Mouse (Mus musculus): Measurements from ENCODE around the gene Ski. TPM values are rescaled to one million over a fixed set of nuclear protein-coding genes. Genes with fewer than 3 reads are reported as not detected.

Ski gene
- polyA plus RNA-seq, 1 experiment from 2014 or later, result 16.6 TPM

- Histone ChIP-seq H3K9me3 (no peaks in the 10 kb centered on the region), H3K4me2 (peak overlapping the region; percentile 88), H3K27ac (no peak overlapping the region), H3K9ac (no peak overlapping the region), H3K4me3 (replicated peaks) (peak overlapping the region; percentile 79; the same call in 1 of the 2 replicates), H3K36me3 (no peaks in the 10 kb centered on the region), H3K4me1 (peaks cover 65% of the 10 kb centered on the region), H3K27me3 (replicated peaks) (no peaks in the 10 kb centered on the region)
- ATAC-seq (ENCODE audit: insufficient read depth, low FRiP score, low read depth), result no peak
- 81% methylated on average over 9 of the region's 9 CpGs for WGBS
Measured at GRCm38 (mm10) chr4:155218104-155218732, 4.2 kb downstream of the Ski start.

- Histone ChIP-seq H3K36me3 (no peaks in the 10 kb centered on the region), H3K27me3 (replicated peaks) (no peaks in the 10 kb centered on the region)
Measured at GRCm38 (mm10) chr4:155217241-155218103, 4.9 kb downstream of the Ski start.

DNA sequence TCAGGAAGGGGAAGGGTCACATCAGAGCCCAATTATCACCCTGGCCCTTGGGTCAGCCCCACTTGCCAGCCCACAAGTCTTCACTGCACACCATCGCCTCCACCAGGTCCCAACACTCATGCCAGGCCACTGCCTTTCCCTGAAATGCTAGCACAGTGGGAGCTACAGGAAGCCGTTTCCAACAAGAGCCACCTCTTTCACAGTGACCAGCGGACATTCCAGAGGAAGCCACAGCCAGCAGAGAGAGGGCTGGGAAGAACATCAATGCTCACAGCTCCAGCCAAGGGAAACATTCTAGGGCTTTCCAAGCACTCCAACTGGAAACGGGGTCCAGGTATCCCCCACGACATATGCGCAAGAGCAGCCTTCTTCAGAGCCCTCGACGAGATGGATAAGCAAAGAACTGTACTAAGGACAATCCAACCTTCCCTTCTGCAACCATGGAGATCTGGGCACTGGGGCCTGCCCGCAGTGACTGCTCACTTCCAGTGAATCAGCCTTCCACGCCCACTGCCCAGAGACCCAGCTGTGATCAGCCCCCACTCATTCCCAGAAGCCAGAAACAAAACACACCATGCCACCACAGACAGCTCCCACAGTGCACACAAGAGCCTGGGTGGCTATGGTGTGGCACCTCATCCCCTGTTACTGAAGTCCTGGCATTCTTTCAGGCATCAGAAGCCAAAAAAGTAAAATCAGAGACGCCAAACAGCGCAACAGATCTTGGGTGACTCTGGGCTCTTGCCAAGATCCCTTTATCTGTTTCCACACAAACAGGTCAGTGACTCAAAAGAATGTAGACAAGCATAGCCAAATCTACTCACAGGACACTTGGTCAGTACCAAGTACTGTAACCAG is 6.4 kb downstream of the Ski start:
- Histone ChIP-seq H3K27me3 (replicated peaks) (no peaks in the 10 kb centered on the region), H3K4me3 (replicated peaks) (no peak overlapping the region), H3K9me3 (no peaks in the 10 kb centered on the region), H3K4me2 (0 out of 2 replicates have a peak overlapping the region, but pooled peaks have one; percentile 0), H3K9ac (no peak overlapping the region), H3K36me3 (peaks cover under 1% of the 10 kb centered on the region; the same call in 1 of the 2 replicates), H3K4me1 (peaks cover 68% of the 10 kb centered on the region), H3K27ac (peak overlapping the region; percentile 1; the same call in 1 of the 2 replicates)
- no peak for ATAC-seq (ENCODE audit: insufficient read depth, low FRiP score, low read depth)
- 59% methylated on average over 12 of the region's 12 CpGs for WGBS

More at GRCm38 (mm10) chr4:155217241-155218103, 4.9 kb downstream of the Ski start:
- Histone ChIP-seq H3K4me1 (peaks cover 68% of the 10 kb centered on the region), H3K9ac (no peak overlapping the region), H3K4me2 (peak overlapping the region; percentile 88), H3K9me3 (no peaks in the 10 kb centered on the region), H3K4me3 (replicated peaks) (peak overlapping the region; percentile 8; the same call in 1 of the 2 replicates), H3K27ac (no peak overlapping the region)
- ATAC-seq (ENCODE audit: insufficient read depth, low FRiP score, low read depth), result no peak
- 37% methylated on average over 12 of the region's 12 CpGs for WGBS

- 51% methylated on average over 9 of the region's 9 CpGs for WGBS
- peaks cover 6% of the 10 kb centered on the region; the same call in 1 of the 2 replicates for H3K36me3 ChIP-seq
- no peaks in the 10 kb centered on the region for H3K27me3 ChIP-seq (replicated peaks)
- H3K27ac ChIP-seq, result no peak overlapping the region
- no peaks in the 10 kb centered on the region for H3K9me3 ChIP-seq
- ATAC-seq (ENCODE audit: insufficient read depth, low FRiP score, low read depth), result no peak
- no peak overlapping the region for H3K4me2 ChIP-seq
- no peak overlapping the region for H3K9ac ChIP-seq
- no peak overlapping the region for H3K4me3 ChIP-seq (replicated peaks)
- H3K4me1 ChIP-seq, result peaks cover 70% of the 10 kb centered on the region
Measured at GRCm38 (mm10) chr4:155215203-155215602, 7.2 kb downstream of the Ski start.

DNA sequence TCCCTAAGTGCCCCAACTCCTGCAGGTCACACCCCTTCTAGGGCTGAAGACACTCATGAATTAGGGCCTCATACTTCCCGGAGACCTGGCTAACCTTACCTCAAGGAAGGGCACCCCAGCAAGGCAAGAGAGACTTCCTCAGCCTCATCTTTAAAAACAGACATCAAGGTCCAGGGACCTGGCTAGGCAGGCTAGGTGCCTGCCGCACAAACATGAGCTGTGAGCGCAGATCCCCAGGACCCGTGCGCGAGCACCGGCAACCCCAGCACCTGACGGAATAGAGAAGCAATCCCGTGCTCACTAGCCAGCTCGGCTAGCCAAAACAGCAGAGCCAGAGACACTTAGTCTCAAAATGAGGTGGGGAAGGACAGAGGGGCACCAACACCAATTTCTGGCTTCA is 7.6 kb downstream of the Ski start:
- H3K27me3 ChIP-seq (replicated peaks), result no peaks in the 10 kb centered on the region
- WGBS, result 65% methylated on average over 10 of the region's 10 CpGs
- no peak overlapping the region for H3K4me3 ChIP-seq (replicated peaks)
- no peak overlapping the region for H3K9ac ChIP-seq
- no peak for ATAC-seq (ENCODE audit: insufficient read depth, low FRiP score, low read depth)
- H3K4me1 ChIP-seq, result peaks cover 71% of the 10 kb centered on the region
- H3K9me3 ChIP-seq, result no peaks in the 10 kb centered on the region
- peaks cover 6% of the 10 kb centered on the region; the same call in 1 of the 2 replicates for H3K36me3 ChIP-seq
- H3K4me2 ChIP-seq, result peak overlapping the region; percentile 11; the same call in 1 of the 2 replicates
- H3K27ac ChIP-seq, result no peak overlapping the region

DNA sequence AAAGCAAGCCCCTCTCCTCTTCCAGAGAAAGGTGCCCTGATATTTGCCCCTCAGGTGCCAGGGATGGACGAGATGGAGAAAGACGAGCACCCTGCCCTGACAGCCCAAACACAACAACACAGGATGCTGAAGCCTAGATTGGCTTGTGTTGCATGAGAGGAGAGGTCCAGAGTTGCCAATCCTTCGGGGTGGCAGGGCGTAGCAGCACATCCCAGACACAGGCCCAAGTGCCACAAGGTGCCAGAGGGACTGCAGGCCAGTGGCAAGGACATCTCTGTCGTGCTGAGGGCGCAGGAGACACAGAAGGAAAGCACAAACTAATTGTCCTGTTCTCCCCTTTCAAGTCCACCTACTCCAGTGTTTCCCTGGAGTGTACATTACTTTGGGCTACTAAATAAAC is 8.2 kb downstream of the Ski start:
- H3K9ac ChIP-seq, result no peak overlapping the region
- H3K9me3 ChIP-seq, result no peaks in the 10 kb centered on the region
- peaks cover 6% of the 10 kb centered on the region; the same call in 1 of the 2 replicates for H3K36me3 ChIP-seq
- H3K4me1 ChIP-seq, result peaks cover 71% of the 10 kb centered on the region
- no peaks in the 10 kb centered on the region for H3K27me3 ChIP-seq (replicated peaks)
- 69% methylated on average over 6 of the region's 6 CpGs for WGBS
- H3K27ac ChIP-seq, result no peak overlapping the region
- 0 out of 2 replicates have a peak overlapping the region, but pooled peaks have one; percentile 17 for H3K4me2 ChIP-seq
- no peak for ATAC-seq (ENCODE audit: insufficient read depth, low FRiP score, low read depth)
- no peak overlapping the region for H3K4me3 ChIP-seq (replicated peaks)

- no peaks in the 10 kb centered on the region for H3K27me3 ChIP-seq (replicated peaks)
- no peaks in the 10 kb centered on the region for H3K9me3 ChIP-seq
- WGBS, result 72% methylated on average over 6 of the region's 6 CpGs
- H3K4me1 ChIP-seq, result peaks cover 71% of the 10 kb centered on the region
- ATAC-seq (ENCODE audit: insufficient read depth, low FRiP score, low read depth), result no peak
- no peak overlapping the region for H3K4me3 ChIP-seq (replicated peaks)
- no peak overlapping the region for H3K27ac ChIP-seq
- peaks cover 6% of the 10 kb centered on the region; the same call in 1 of the 2 replicates for H3K36me3 ChIP-seq
- no peak overlapping the region for H3K9ac ChIP-seq
- H3K4me2 ChIP-seq, result peak overlapping the region; percentile 17; the same call in 1 of the 2 replicates
Measured at GRCm38 (mm10) chr4:155213752-155214054, 8.7 kb downstream of the Ski start.

- Histone ChIP-seq H3K9ac (no peak overlapping the region), H3K27ac (no peak overlapping the region), H3K4me2 (peak overlapping the region; percentile 17; the same call in 1 of the 2 replicates), H3K4me3 (replicated peaks) (no peak overlapping the region), H3K4me1 (peaks cover 71% of the 10 kb centered on the region), H3K36me3 (peaks cover 6% of the 10 kb centered on the region; the same call in 1 of the 2 replicates), H3K9me3 (no peaks in the 10 kb centered on the region), H3K27me3 (replicated peaks) (no peaks in the 10 kb centered on the region)
- ATAC-seq (ENCODE audit: insufficient read depth, low FRiP score, low read depth), result no peak
- 64% methylated on average over 9 of the region's 9 CpGs for WGBS
Measured at GRCm38 (mm10) chr4:155213052-155213751, 9.2 kb downstream of the Ski start.

DNA sequence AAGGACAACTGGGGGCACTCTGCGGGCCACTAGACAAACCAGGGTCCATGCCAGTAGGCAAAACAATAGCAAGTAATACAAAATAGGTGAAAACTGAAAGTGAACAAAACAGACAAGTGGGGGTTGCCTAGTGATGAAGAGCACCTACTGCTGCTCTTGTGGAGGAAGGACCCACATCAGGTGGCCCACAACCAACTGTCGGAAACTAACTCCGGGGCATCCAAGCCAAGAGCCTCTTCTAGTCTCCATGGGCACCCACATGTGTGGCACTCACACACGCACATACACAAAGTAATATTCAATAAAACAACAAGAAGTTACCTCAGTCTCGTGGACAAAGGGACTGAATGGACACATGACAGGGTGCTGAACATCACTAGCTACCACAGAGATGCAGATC is 12.9 kb downstream of the Ski start:
- Histone ChIP-seq H3K9ac (no peak overlapping the region), H3K4me2 (no peak overlapping the region), H3K36me3 (peaks cover 6% of the 10 kb centered on the region; the same call in 1 of the 2 replicates), H3K4me1 (peaks cover 64% of the 10 kb centered on the region), H3K9me3 (no peaks in the 10 kb centered on the region), H3K4me3 (replicated peaks) (no peak overlapping the region), H3K27me3 (replicated peaks) (no peaks in the 10 kb centered on the region), H3K27ac (no peak overlapping the region)
- 90% methylated on average over 5 of the region's 5 CpGs for WGBS
- no peak for ATAC-seq (ENCODE audit: insufficient read depth, low FRiP score, low read depth)

GRCm38 (mm10) chr4:155209079-155209478 is 13.3 kb downstream of the Ski start:
- Histone ChIP-seq H3K4me2 (no peak overlapping the region), H3K9me3 (no peaks in the 10 kb centered on the region), H3K9ac (no peak overlapping the region), H3K4me1 (peaks cover 60% of the 10 kb centered on the region), H3K27ac (no peak overlapping the region), H3K4me3 (replicated peaks) (no peak overlapping the region), H3K27me3 (replicated peaks) (no peaks in the 10 kb centered on the region), H3K36me3 (peaks cover 6% of the 10 kb centered on the region; the same call in 1 of the 2 replicates)
- ATAC-seq (ENCODE audit: insufficient read depth, low FRiP score, low read depth), result no peak

- H3K4me3 ChIP-seq (replicated peaks), result no peak overlapping the region
- no peaks in the 10 kb centered on the region for H3K27me3 ChIP-seq (replicated peaks)
- no peaks in the 10 kb centered on the region for H3K9me3 ChIP-seq
- H3K4me2 ChIP-seq, result no peak overlapping the region
- H3K36me3 ChIP-seq, result peaks cover 6% of the 10 kb centered on the region; the same call in 1 of the 2 replicates
- H3K9ac ChIP-seq, result no peak overlapping the region
- H3K4me1 ChIP-seq, result peaks cover 58% of the 10 kb centered on the region
- WGBS, result 50% methylated on average over 7 of the region's 7 CpGs
- no peak for ATAC-seq (ENCODE audit: insufficient read depth, low FRiP score, low read depth)
- no peak overlapping the region for H3K27ac ChIP-seq
Measured at GRCm38 (mm10) chr4:155208613-155209012, 13.8 kb downstream of the Ski start.
